8 mouse cellular contexts compared by ENCODE assay signal in genomic region chr10:43900883-43901570, GRCm38 (mm10). TPM values are rescaled to one million over a fixed set of nuclear protein-coding genes. Genes with fewer than 3 reads are reported as not detected.
DNase-seq lines count a peak whose midpoint lies in the region; ATAC-seq lines count a peak whose summit lies in the region.

No protein-coding gene starts in this region.

- peak overlapping the region; percentile 67 for H3K4me3 ChIP-seq in hindbrain, embryonic 13.5 days

- peak overlapping the region; percentile 49 for H3K4me2 ChIP-seq in hindbrain, embryonic 13.5 days

- H3K4me1 ChIP-seq in hindbrain, embryonic 13.5 days (replicated peaks) = peaks cover 18% of the 10 kb centered on the region

- no peaks in the 10 kb centered on the region for H3K9me3 ChIP-seq in hindbrain, embryonic 13.5 days

- 0 out of 2 replicates have a peak, but pooled peaks cover 4% of the 10 kb centered on the region for H3K36me3 ChIP-seq in hindbrain, embryonic 13.5 days

- peak overlapping the region; percentile 76; the same call in 1 of the 2 replicates for H3K27ac ChIP-seq in hindbrain, embryonic 13.5 days

- ATAC-seq in hindbrain, embryonic 13.5 days (ENCODE audit: low FRiP score) = peak; percentile 86
- peak; percentile 48 for ATAC-seq in megakaryocyte-erythroid progenitor cell, adult 5-6 weeks (replicated peaks; ENCODE audit: low FRiP score, low TSS enrichment, poor library complexity, severe bottlenecking)

- DNase-seq in ovary, postnatal 10 days (ENCODE audit: low spot score) = peak; percentile 3
- DNase-seq in ovary, postnatal 36 days (ENCODE audit: low spot score) = no peak
- peak; percentile 47 for DNase-seq in c-Kit-positive CD71-positive TER-119-positive erythroid progenitor cells, embryonic 14.5 days (ENCODE audit: low spot score)
- no peak for DNase-seq in left cerebral cortex, adult 8-10 months (ENCODE audit: low spot score in 2 of 2)
- no peak for DNase-seq in left cerebral cortex, postnatal 25 days (ENCODE audit: low spot score in 2 of 2)
- DNase-seq in kidney, postnatal 14 days = no peak

- H3K9ac ChIP-seq in hindbrain, embryonic 13.5 days = peak overlapping the region; percentile 73

- intact Hi-C loops in left cerebral cortex, postnatal 25 days (cut with DNase I) = no loop called here

- H3K27me3 ChIP-seq in hindbrain, embryonic 13.5 days = no peaks in the 10 kb centered on the region

- 10% methylated on average over 30 of the region's 30 CpGs for WGBS in hindbrain, embryonic 13.5 days

RNA-seq across cellular contexts. Expression of gene Qrsl1, which starts 0.5 kb away (rescaled TPM):
- polyA plus RNA-seq in hindbrain, embryonic 13.5 days (2015; fragmentation: Nextera tagmentation; extraction: Ambion mirVana) = 20.4 and 24.4 TPM in 2 replicates
- total RNA-seq in megakaryocyte-erythroid progenitor cell, adult 5-6 weeks (2014; fragmentation: Nextera tagmentation) = 15.3 and 30.8 TPM in 2 replicates
- 9.3 and 14.6 TPM in 2 replicates for total RNA-seq in megakaryocyte-erythroid progenitor cell, adult 5-6 weeks (2017)
- 10 to 100 TPM; 11.4 to 14.0 (median 12.3) TPM for total RNA-seq in left cerebral cortex, adult 8-10 months (2022)
- total RNA-seq in left cerebral cortex, postnatal 25 days (2021) = 10 to 100 TPM; 14.8 to 15.0 TPM

RNA-seq across cellular contexts. Expression of gene Rtn4ip1, which starts 0.6 kb away (rescaled TPM):
- polyA plus RNA-seq in hindbrain, embryonic 13.5 days (2015; fragmentation: Nextera tagmentation; extraction: Ambion mirVana) = 14.3 and 16.4 TPM in 2 replicates
- total RNA-seq in megakaryocyte-erythroid progenitor cell, adult 5-6 weeks (2014; fragmentation: Nextera tagmentation) = 19.3 and 29.1 TPM in 2 replicates
- total RNA-seq in megakaryocyte-erythroid progenitor cell, adult 5-6 weeks (2017) = 17.0 and 17.4 TPM in 2 replicates
- 10 to 100 TPM; 13.4 to 15.6 (median 14.8) TPM for total RNA-seq in left cerebral cortex, adult 8-10 months (2022)
- total RNA-seq in left cerebral cortex, postnatal 25 days (2021) = 10 to 100 TPM; 13.1 to 14.5 TPM

Comparison
In these comparisons a context has a peak if more than half of its experiments do, and no peak if none do; other contexts are left out.
1. DNase-seq: peak in ovary, postnatal 10 days (single experiment) and c-Kit-positive CD71-positive TER-119-positive erythroid progenitor cells, embryonic 14.5 days (single experiment); none in ovary, postnatal 36 days (single experiment), left cerebral cortex, adult 8-10 months (0 of 2), left cerebral cortex, postnatal 25 days (0 of 2) and kidney, postnatal 14 days (single experiment).